Mouse (Mus musculus): ENCODE measurements around the gene Trim13.
"Not testable (repeated sequence)": the region's sequence is repeated elsewhere in the genome, so short reads cannot be mapped to it uniquely, and the experiment has no call there.

The Trim13 gene

DNA sequence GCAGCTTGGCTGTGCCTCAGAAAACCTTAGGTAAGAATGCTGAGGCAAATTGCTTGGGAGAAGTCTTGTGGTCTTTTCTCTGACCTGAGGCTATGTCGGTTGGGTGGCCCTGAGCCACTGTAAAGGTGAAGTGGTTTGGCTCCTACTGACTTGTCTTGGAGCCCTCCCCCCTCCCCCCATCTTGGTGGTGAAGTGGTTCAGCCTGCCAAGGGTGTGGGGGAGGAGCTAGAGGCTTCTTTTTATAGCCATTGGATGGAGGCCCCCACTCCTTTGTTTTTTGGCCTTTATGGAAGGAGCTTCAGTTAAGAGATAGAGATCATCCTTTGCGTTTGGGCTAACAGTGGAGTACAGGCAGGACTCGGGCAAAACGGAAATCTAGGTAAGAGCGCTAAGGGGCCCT is at the start of gene Trim13:
Gene Trim13, plus strand, starts transcription at position 280 of the 400 bp plus-strand sequence.
- DNase-seq (ENCODE audit: low spot score) = no peak

DNA sequence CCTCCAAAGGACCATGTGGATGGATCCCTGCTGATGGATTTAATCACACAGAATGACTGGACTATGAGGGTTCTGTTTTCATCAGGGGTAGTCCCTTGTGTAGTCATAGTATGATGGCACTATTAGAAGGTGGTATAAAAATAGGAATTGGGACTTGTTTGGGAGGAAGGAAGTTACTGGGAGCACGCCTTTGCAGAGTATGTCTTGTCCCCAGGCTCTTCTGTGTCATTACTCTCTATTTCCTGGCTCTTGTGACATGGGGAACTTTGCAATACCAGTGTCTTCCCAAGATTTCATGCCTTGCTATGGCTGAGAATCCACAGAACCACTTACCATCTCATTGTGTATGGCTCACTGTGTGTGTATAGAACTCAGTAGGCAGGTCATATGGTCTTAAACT is 49.4 kb upstream of the Trim13 start:
- DNase-seq (ENCODE audit: low spot score) = no peak

DNA sequence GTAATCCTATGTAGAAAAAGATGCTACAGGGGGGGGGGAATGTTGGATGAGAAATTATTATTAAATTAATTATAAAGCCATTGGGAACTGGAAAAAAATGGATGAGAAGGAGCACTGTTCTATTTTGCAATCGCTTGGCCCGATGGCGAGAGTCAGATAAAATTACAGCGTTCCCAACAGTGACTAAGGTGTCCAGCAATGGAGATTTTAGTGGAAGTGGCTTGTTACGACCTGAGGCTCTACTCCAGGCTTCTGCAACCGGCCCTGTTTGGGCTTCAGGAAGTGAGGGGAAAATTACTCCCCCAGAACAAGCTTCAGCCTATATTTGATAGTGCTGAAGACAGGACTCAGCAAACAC is 42.1 kb upstream of the Trim13 start:
- no peak for DNase-seq (ENCODE audit: low spot score)

- peak; percentile 98 for DNase-seq (ENCODE audit: low spot score)
Measured at GRCm38 (mm10) chr14:61556289-61557147, 41.5 kb upstream of the Trim13 start, which contains the start of gene Spryd7. TSS of gene Spryd7 (minus strand) at chr14:61556886.

DNA sequence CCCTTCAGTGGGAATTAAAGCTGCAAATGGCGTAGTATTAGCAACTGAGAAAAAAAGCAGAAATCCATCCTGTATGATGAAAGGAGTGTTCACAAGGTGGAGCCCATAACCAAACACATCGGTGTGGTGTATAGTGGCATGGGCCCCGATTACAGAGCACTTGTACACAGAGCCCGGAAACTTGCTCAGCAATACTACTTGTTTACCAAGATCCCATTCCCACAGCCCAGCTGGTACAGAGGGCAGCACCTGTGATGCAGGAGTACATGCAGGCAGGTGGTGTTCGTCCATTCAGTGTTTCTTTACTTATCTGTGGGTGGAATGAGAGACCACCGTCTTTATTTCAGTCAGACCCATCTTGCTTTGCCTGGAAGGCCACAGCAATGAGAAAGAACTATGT is 39.1 kb upstream of the Trim13 start:
- DNase-seq (ENCODE audit: low spot score) = no peak

GRCm38 (mm10) chr14:61559856-61560255 is 38.2 kb upstream of the Trim13 start:
- DNase-seq (ENCODE audit: low spot score) = no peak

GRCm38 (mm10) chr14:61566211-61566610 is 31.8 kb upstream of the Trim13 start:
- DNase-seq (ENCODE audit: low spot score) = not testable (repeated sequence)

DNA sequence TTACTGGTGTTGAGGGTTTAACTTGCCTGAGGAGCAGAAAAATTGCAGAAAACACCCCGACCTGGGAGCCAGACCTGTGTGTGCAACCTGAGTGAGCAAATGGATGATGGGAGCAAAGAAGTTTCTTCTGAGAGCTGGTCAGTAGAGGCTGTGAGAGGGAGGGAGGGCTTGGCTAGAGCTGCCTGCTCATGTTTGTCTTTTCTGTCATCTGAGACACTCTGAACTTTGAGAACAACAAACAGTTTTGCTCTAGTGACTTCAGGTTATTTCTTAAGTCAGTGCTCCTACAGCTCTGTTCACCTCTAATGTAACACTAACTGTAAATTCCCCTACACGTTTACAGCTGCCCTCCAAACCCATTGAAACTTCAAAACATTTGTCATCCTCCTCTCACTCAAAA is 28.7 kb upstream of the Trim13 start:
- no peak for DNase-seq (ENCODE audit: low spot score)

DNA sequence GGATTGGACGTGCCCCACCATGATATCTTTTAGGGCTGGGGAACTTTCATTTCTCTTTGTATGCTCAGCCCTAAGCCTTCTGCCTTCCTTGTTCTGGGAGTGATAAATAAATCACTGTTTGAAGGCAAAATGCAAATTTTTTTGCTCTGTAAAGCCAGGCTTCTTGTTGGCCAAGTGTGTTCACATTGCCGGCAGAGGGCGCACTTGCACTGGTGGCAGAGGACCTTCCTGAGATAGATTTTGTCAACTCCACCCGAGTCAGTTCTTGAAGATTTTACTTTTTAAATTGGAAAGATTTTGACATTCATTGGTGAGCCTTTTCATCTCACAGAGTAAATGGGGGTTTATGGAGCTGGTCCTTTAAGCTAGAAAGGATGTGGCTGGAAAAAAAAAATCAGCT is 26.7 kb upstream of the Trim13 start:
- DNase-seq (ENCODE audit: low spot score) = peak; percentile 65

GRCm38 (mm10) chr14:61572131-61572530 is 25.9 kb upstream of the Trim13 start:
- DNase-seq (ENCODE audit: low spot score) = no peak

- DNase-seq (ENCODE audit: low spot score) = peak; percentile 81
Measured at GRCm38 (mm10) chr14:61575066-61575465, 23.0 kb upstream of the Trim13 start.

DNA sequence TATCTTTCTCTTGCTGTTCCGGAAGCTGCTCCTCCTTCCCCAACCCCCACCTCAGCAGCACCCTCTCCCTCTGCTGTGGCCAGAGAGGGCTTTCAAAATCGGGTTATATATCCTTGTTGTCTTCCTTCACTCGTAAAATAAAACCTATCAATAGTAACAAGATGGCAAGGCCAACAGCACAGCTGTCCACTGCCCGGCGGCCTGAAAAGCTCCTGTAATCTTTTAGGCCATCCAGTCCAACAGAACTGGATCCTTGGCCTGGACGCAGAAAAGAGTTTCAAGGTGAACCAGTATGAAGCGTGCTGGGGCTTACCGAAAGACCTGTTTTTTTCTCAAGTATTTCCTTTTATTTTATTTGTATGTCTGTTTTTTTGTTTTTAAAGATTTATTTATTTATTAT is 22.1 kb upstream of the Trim13 start:
- peak; percentile 36 for DNase-seq (ENCODE audit: low spot score)

GRCm38 (mm10) chr14:61589288-61590065 is 8.6 kb upstream of the Trim13 start:
- no peak for DNase-seq (ENCODE audit: low spot score)

DNA sequence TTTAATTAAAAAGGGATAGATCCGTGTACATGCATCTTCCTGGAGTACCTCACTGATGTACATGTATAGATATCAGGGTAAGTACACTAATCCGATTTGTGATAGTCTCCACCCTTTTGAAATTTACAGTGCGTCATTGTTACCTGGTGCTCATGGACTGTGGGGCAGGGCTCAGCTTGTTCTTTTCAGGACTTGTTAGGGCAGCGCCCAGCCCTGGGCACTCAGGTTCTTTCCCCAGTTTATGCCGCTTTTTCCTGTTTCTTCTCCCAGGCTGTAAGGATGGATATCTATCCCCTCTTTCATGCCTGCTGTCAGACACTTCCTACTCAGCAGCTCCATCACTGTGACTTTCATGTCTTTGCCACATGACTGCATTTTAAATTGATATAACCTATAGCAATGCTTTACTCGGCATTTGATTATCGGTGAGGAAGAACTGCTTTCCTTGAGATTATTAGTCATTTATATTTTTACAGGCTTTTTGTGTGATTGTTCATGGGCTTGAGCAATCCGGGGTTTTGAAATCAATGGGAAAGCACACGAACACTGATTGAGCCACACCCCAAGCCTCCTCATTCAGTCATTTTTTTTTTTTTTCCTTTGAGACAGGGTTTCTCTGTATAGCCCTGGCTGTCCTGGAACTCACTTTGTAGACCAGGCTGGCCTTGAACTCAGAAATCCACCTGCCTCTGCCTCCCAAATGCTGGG is 1.2 kb upstream of the Trim13 start:
- DNase-seq (ENCODE audit: low spot score) = no peak

GRCm38 (mm10) chr14:61599057-61599806 is 1.2 kb downstream of the Trim13 start:
- DNase-seq (ENCODE audit: low spot score) = peak; percentile 86

DNA sequence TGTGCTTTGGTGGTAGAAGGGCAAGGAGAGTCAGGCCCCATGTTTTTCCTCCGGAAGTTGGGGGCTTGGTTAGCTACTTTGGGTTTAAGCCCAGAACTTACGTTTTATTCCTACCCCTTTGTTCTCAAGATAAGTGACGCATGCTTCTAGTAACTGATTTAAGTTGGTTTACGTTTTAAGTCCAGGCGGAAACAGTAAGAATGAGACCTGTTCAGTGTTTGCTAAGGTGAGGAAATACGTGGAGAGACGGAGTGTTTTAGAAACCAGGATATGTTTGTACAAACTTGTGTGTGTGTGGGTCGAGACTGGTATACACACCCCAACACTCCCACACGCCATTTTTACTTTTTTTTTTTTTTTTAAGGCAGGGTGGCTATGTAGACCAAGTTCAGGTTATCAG is 3.3 kb downstream of the Trim13 start:
- DNase-seq (ENCODE audit: low spot score) = no peak

GRCm38 (mm10) chr14:61603069-61603755 is 5.2 kb downstream of the Trim13 start:
- DNase-seq (ENCODE audit: low spot score) = no peak

GRCm38 (mm10) chr14:61604081-61604480 is 6.0 kb downstream of the Trim13 start:
- DNase-seq (ENCODE audit: low spot score) = no peak

GRCm38 (mm10) chr14:61606088-61606487 is 8.0 kb downstream of the Trim13 start:
- not testable (repeated sequence) for DNase-seq (ENCODE audit: low spot score)

DNA sequence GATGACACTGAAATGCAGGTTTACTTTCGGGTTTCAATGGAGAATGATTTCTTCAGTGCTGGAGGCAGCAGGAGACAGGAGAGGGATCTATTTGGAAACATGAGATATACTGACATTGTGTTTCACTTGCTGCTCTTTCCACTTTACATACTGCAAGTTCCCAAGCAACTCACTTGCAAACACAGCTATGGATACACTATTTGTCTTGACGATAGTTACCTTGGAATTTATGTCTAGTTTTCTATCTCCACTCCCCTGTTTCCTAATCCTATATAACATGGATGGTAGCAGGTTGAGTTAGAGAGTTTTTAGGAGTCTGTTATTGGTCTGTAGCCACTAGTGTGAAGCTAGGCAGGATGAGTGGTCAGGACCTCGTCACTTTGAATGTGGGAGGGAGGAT is 9.1 kb downstream of the Trim13 start, which contains the start of gene Kcnrg:
Gene Kcnrg, plus strand, starts transcription at position 301 of the 400 bp plus-strand sequence.
- DNase-seq (ENCODE audit: low spot score) = no peak

DNA sequence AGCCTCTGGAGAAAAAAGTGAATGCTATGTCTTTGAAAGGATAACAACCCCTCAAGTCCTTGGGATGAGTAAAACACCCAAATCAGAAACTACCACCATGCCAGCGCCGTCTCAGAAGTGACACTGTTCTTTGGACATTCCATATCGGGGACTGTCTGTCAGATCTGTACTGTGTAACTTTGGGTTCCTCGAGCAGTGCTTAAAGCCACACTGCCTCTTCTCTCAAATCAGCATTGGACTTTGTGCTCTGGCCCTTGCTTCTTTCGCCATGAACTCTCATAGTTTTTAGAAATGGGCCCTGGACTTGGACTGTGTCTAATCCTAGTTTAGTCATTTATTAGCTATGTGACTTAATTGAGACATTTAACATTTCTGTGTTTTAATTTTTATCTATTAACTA is 13.7 kb downstream of the Trim13 start:
- DNase-seq (ENCODE audit: low spot score) = no peak
